Comparison of ENCODE assay signal across 8 mouse cellular contexts in genomic region chr1:75559212-75559925, GRCm38 (mm10). TPM values are rescaled to one million over a fixed set of nuclear protein-coding genes. Genes with fewer than 3 reads are reported as not detected.
DNase-seq lines count a peak whose midpoint lies in the region; ATAC-seq lines count a peak whose summit lies in the region.

No protein-coding gene starts in this region.

- peak; percentile 69 for ATAC-seq in inflammation-experienced regulatory T-cells, adult 6 months
- ATAC-seq in megakaryocyte progenitor cell, adult 5-6 weeks (replicated peaks; ENCODE audit: poor library complexity) = peak; percentile 96

- DNase-seq in adipocyte (ENCODE audit: low spot score) = peak; percentile 94
- DNase-seq in embryo, embryonic 10.5 days (ENCODE audit: low spot score) = peak; percentile 97
- peak; percentile 89 for DNase-seq in gastrocnemius, postnatal 25 days
- peak; percentile 89 to 98 for DNase-seq in left cerebral cortex, adult 9 months (ENCODE audit: low spot score in 2 of 2)
- peak; percentile 96 to 97 for DNase-seq in right cerebral cortex, postnatal 10 days (ENCODE audit: low spot score in 2 of 2)
- peak; percentile 93 for DNase-seq in urinary bladder, postnatal 14 days (ENCODE audit: low spot score)

RNA-seq across cellular contexts. Expression of gene Slc4a3, which starts 13.3 kb away (rescaled TPM):
- total RNA-seq in gastrocnemius, postnatal 25 days (2021) = 1 to 10 TPM; 4.3 to 5.0 TPM
- polyA plus RNA-seq in inflammation-experienced regulatory T-cells, adult 6 months (2017; shearing (Covaris generic)) = under 1 TPM in 1 of 3 experiments, not detected in 2; 0.05 TPM
- 0.05 TPM in 1 of 2 replicates, not detected in the other for total RNA-seq in megakaryocyte progenitor cell, adult 5-6 weeks (2015)
- 0.03 and 0.04 TPM in 2 replicates for total RNA-seq in megakaryocyte progenitor cell, adult 5-6 weeks (2017)

RNA-seq across cellular contexts. Expression of gene Stk11ip, which starts 38.0 kb away (rescaled TPM):
- total RNA-seq in gastrocnemius, postnatal 25 days (2021) = 1 to 10 TPM; 5.3 to 5.6 TPM
- polyA plus RNA-seq in inflammation-experienced regulatory T-cells, adult 6 months (2017; shearing (Covaris generic)) = 10 to 100 TPM in 2 of 3 experiments, 1 to 10 TPM in 1; 6.5 to 11.9 (median 10.5) TPM
- total RNA-seq in megakaryocyte progenitor cell, adult 5-6 weeks (2015) = 7.9 and 9.6 TPM in 2 replicates
- total RNA-seq in megakaryocyte progenitor cell, adult 5-6 weeks (2017) = 11.3 and 24.0 TPM in 2 replicates

RNA-seq across cellular contexts. Expression of gene Inha, which starts 52.5 kb away (rescaled TPM):
- 1 to 10 TPM; 3.8 to 4.1 TPM for total RNA-seq in gastrocnemius, postnatal 25 days (2021)
- polyA plus RNA-seq in inflammation-experienced regulatory T-cells, adult 6 months (2017; shearing (Covaris generic)) = not detected
- not detected in 2 replicates for total RNA-seq in megakaryocyte progenitor cell, adult 5-6 weeks (2015)
- not detected in 2 replicates for total RNA-seq in megakaryocyte progenitor cell, adult 5-6 weeks (2017)

RNA-seq across cellular contexts. Expression of gene Obsl1, which starts 53.1 kb away (rescaled TPM):
- total RNA-seq in gastrocnemius, postnatal 25 days (2021) = 10 to 100 TPM; 37.7 to 52.8 TPM
- polyA plus RNA-seq in inflammation-experienced regulatory T-cells, adult 6 months (2017; shearing (Covaris generic)) = not detected
- total RNA-seq in megakaryocyte progenitor cell, adult 5-6 weeks (2015) = 1.0 TPM in 1 of 2 replicates, not detected in the other
- total RNA-seq in megakaryocyte progenitor cell, adult 5-6 weeks (2017) = 0.30 TPM in 1 of 2 replicates, not detected in the other

Comparison
In these comparisons a context has a peak if more than half of its experiments do, and no peak if none do; other contexts are left out.
1. Peak in every context shown above with its lines: DNase-seq and ATAC-seq.
2. RNA of gene Slc4a3, which starts 13.3 kb away (total RNA-seq): 4.3 to 5.0 TPM in gastrocnemius, postnatal 25 days; 0.03 to 0.05 TPM in megakaryocyte progenitor cell, adult 5-6 weeks; every median in the first group is over 4 times any median in the second.
3. RNA of gene Inha, which starts 52.5 kb away (total RNA-seq): 3.8 to 4.1 TPM in gastrocnemius, postnatal 25 days; not detected in megakaryocyte progenitor cell, adult 5-6 weeks; every median in the first group is over 4 times any median in the second.